Mouse (Mus musculus) intestine, embryonic 14.5 days (tissue): ENCODE results near the gene Klhl11. TPM values are rescaled to one million over a fixed set of nuclear protein-coding genes. Genes with fewer than 3 reads are reported as not detected.

Source experiments
- ATAC-seq: fragments of 200-750 bp; cut with Nextera tagmentation; replicated peaks from 2 replicates; pipeline ENCODE4 v1.8.0; 2017; ENCODE audit warnings: low read depth, moderate number of reproducible peaks, moderate TSS enrichment, moderate library complexity; ENCODE audit not compliant: low FRiP score, low TSS enrichment
- DNase-seq: peaks from one replicate; pipeline ENCODE4 v3.0.0-alpha.2; 2018; ENCODE audit warnings: low spot score
- H3K27ac ChIP-seq: fragments of 300-500 bp; sonication (generic); 2 replicates; pipeline ENCODE4 v1.5.1; 2014; ENCODE audit warnings: low read depth, mild to moderate bottlenecking, control low read depth
- H3K27me3 ChIP-seq: fragments of 300-500 bp; sonication (generic); replicated peaks from 2 replicates; pipeline ENCODE4 v1.6.1; 2014; ENCODE audit warnings: low read length, control low read depth; ENCODE audit not compliant: control insufficient read depth, insufficient read depth
- H3K36me3 ChIP-seq: fragments of 300-500 bp; sonication (generic); 2 replicates; pipeline ENCODE4 v1.6.1; 2014; ENCODE audit warnings: low read length, control low read depth; ENCODE audit not compliant: control insufficient read depth, insufficient read depth
- H3K4me1 ChIP-seq: fragments of 300-500 bp; sonication (generic); replicated peaks from 2 replicates; pipeline ENCODE4 v1.6.1; 2014; ENCODE audit warnings: low read length, control low read depth, mixed read lengths; ENCODE audit not compliant: control insufficient read depth, insufficient read depth
- H3K4me2 ChIP-seq: fragments of 300-500 bp; sonication (generic); 2 replicates; pipeline ENCODE4 v1.6.1; 2014; ENCODE audit warnings: low read length
- H3K4me3 ChIP-seq: fragments of 300-500 bp; sonication (generic); 2 replicates; pipeline ENCODE4 v1.5.1; 2014; ENCODE audit warnings: low read depth, low read length, control low read depth, mixed read lengths
- H3K9ac ChIP-seq: fragments of 300-500 bp; sonication (generic); 2 replicates; pipeline ENCODE4 v1.6.1; 2014; ENCODE audit warnings: mild to moderate bottlenecking, low read length
- H3K9me3 ChIP-seq: fragments of 300-500 bp; sonication (generic); 2 replicates; pipeline ENCODE4 v1.6.1; 2016; ENCODE audit warnings: low read length, control low read depth; ENCODE audit not compliant: control insufficient read depth
- WGBS: fragments of 180-500 bp; shearing (Covaris S2); extraction: QIAGEN DNeasy Blood & Tissue Kit; methylation state at CpG from one replicate; pipeline ENCODE4 v1.1.7; 2014; 5-methylcytosine and 5-hydroxymethylcytosine counted together
- polyA plus RNA-seq: library from polyadenylated mRNA; unstranded; fragments of >200 nt; fragmentation: Nextera tagmentation; extraction: Ambion mirVana; gene quantifications from 2 replicates; pipeline ENCODE4 v1.2.1, GENCODE M21; 2014

Gene Klhl11
- 8.3 and 9.6 TPM in 2 replicates for polyA plus RNA-seq

DNA sequence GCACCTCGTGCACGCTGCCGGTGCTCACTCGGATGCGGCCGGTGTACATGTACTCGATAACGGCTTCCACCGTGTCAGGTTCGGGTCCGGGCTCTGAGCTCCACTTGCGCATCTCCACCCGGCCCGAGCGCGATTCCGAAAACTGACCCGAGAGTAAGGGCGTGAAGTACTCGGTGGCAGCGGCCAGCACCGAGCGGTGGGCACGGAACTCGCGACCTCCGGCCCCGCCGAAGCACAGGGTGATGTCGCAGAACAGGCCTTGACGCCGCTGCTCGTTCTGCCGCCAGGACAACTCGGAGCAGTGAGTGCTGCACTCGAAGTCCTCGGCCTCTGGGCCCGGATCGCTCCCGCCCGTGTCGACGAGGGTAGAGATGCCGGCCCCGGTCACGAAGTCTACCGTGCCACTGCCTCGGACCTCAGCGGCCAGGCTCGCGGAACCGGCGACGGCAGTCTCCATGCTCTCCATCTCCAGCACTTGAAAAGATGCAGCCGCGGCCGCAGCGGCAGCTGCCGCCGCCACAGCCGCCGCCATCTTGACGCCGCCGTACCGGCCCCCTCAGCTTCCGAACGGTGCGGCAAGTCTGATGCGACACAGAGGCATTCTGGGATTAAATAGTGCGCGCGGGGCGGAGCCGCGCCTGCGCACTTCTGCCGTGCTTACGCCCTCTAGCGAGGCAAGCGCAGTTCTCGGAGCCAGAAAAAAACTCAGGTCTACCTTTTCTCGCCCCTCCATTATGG is at the start of gene Klhl11:
Gene Klhl11, minus strand, starts transcription at position 545 of the 738 bp plus-strand sequence.
- ATAC-seq (peak; percentile 89), DNase-seq (peak; percentile 92)
- peak within 1 kb of the TSS; percentile 83 for H3K9ac ChIP-seq
- H3K27ac ChIP-seq, result peak within 1 kb of the TSS; percentile 44; the same call in 1 of the 2 replicates
- no peaks in the 10 kb centered on the region for H3K9me3 ChIP-seq
- no peaks in the 10 kb centered on the region for H3K27me3 ChIP-seq
- peak within 1 kb of the TSS; percentile 78 for H3K4me3 ChIP-seq
- peaks cover 11% of the 10 kb centered on the region for H3K4me1 ChIP-seq
- peaks cover 12% of the 10 kb centered on the region for H3K36me3 ChIP-seq
- peak within 1 kb of the TSS; percentile 93 for H3K4me2 ChIP-seq
- WGBS, result under 1% methylated on average over 83 of the region's 83 CpGs

DNA sequence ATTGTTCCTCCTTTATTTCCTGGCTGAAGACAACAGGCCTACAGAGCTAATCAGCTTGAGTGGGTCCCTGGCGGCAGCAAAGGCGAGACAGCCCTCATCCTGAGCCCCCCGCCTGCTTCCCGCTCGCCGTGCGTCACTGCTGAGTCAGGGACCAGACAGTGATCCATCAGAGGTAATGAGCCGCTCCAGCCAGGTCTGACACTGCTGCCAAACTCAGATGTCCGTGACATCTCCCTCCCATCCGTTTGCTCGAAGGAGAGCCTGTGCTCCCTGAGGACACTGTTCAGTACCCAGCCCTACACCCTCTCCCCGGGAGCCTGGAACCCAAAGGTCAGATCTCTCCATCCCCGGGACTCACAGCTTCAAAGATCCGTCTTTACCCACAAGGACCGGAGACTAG is 48.3 kb upstream of the Klhl11 start:
- Histone ChIP-seq H3K27ac (no peak overlapping the region), H3K36me3 (peaks cover 80% of the 10 kb centered on the region), H3K4me3 (no peak overlapping the region), H3K4me1 (peaks cover 17% of the 10 kb centered on the region), H3K4me2 (no peak overlapping the region), H3K27me3 (no peaks in the 10 kb centered on the region), H3K9me3 (no peaks in the 10 kb centered on the region), H3K9ac (no peak overlapping the region)
- WGBS, result 75% methylated on average over 15 of the region's 15 CpGs
- DNase-seq (no peak), ATAC-seq (no peak)

DNA sequence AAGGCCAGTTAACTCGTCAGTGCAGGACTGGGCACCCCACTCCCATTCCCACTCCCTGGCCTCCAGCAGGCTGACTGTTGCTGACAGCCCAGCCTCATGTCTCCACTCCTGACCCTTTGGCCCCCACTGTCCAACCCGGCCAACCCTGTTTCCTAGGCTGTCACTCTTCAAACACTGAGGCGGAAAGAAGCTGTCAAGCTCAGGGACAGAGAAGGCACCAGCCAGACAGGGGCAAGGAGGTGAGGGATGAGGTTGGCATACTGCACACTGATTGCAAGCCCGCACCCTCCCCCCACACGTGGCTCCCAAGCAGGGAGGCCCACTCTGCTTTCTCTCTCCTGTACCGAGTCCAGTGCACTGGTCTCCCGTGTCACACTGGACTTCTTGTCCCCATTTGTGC is 46.6 kb upstream of the Klhl11 start:
- Histone ChIP-seq H3K27me3 (no peaks in the 10 kb centered on the region), H3K27ac (peak overlapping the region; percentile 18; the same call in 1 of the 2 replicates), H3K4me1 (peaks cover 1% of the 10 kb centered on the region), H3K9me3 (no peaks in the 10 kb centered on the region), H3K36me3 (peaks cover 94% of the 10 kb centered on the region), H3K4me2 (no peak overlapping the region), H3K4me3 (no peak overlapping the region), H3K9ac (no peak overlapping the region)
- WGBS, result 70% methylated on average over 6 of the region's 7 CpGs
- DNase-seq (no peak), ATAC-seq (no peak)

- Histone ChIP-seq H3K4me2 (0 out of 2 replicates have a peak overlapping the region, but pooled peaks have one; percentile 0), H3K36me3 (peaks cover 97% of the 10 kb centered on the region)
These were observed 45.6 kb upstream of the Klhl11 start for GRCm38 (mm10) chr11:100518188-100518591.

GRCm38 (mm10) chr11:100516291-100516690 is 43.8 kb upstream of the Klhl11 start:
- no peaks in the 10 kb centered on the region for H3K27me3 ChIP-seq
- H3K4me2 ChIP-seq, result no peak overlapping the region
- H3K9me3 ChIP-seq, result no peaks in the 10 kb centered on the region
- H3K4me1 ChIP-seq, result no peaks in the 10 kb centered on the region; the same call in 1 of the 2 replicates
- no peak overlapping the region for H3K9ac ChIP-seq
- DNase-seq (no peak), ATAC-seq (no peak)
- peaks cover 97% of the 10 kb centered on the region for H3K36me3 ChIP-seq
- 58% methylated on average over 9 of the region's 9 CpGs for WGBS
- no peak overlapping the region for H3K27ac ChIP-seq
- H3K4me3 ChIP-seq, result no peak overlapping the region

More at GRCm38 (mm10) chr11:100518188-100518591, 45.6 kb upstream of the Klhl11 start:
- Histone ChIP-seq H3K4me3 (no peak overlapping the region), H3K27ac (peak overlapping the region; percentile 0; the same call in 1 of the 2 replicates), H3K9me3 (no peaks in the 10 kb centered on the region), H3K9ac (no peak overlapping the region), H3K4me1 (no peaks in the 10 kb centered on the region; the same call in 1 of the 2 replicates), H3K27me3 (no peaks in the 10 kb centered on the region)
- DNase-seq, result peak; percentile 71
- WGBS, result 56% methylated on average over 5 of the region's 5 CpGs
- ATAC-seq, result peak; percentile 87

- H3K4me2 ChIP-seq, result no peak overlapping the region
- H3K27ac ChIP-seq, result no peak overlapping the region
- peaks cover 97% of the 10 kb centered on the region for H3K36me3 ChIP-seq
These were observed 43.2 kb upstream of the Klhl11 start for GRCm38 (mm10) chr11:100515789-100516188.

DNA sequence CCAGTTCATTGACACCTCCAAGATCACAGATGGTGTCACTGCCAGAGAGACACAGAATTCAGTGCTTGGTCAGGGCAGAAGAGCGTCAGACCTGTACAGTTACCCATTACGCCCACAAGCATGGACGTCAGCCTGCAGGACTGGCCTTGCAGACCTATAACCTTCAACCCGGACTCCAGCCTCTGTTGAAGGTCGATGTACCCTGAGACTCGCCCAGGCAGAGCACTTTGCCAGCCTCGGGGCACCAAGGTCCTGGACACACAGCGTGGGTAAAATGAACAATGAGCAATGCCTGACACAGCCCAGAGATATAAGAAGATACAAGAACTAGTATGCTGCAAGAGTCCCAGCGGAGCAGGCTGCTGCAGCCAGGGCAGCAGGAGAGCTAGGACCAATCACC is 42.5 kb upstream of the Klhl11 start:
- Histone ChIP-seq H3K27ac (no peak overlapping the region), H3K9me3 (no peaks in the 10 kb centered on the region), H3K9ac (no peak overlapping the region), H3K27me3 (no peaks in the 10 kb centered on the region), H3K4me1 (no peaks in the 10 kb centered on the region; the same call in 1 of the 2 replicates), H3K36me3 (peaks cover 94% of the 10 kb centered on the region), H3K4me2 (no peak overlapping the region), H3K4me3 (no peak overlapping the region)
- ATAC-seq, result no peak
- 91% methylated on average over 9 of the region's 9 CpGs for WGBS
- DNase-seq, result no peak

More at GRCm38 (mm10) chr11:100515789-100516188, 43.2 kb upstream of the Klhl11 start:
- WGBS, result 91% methylated on average over 9 of the region's 9 CpGs
- Histone ChIP-seq H3K4me3 (no peak overlapping the region), H3K27me3 (no peaks in the 10 kb centered on the region), H3K4me1 (no peaks in the 10 kb centered on the region; the same call in 1 of the 2 replicates), H3K9ac (no peak overlapping the region), H3K9me3 (no peaks in the 10 kb centered on the region)
- DNase-seq, result no peak
- ATAC-seq, result no peak

- Histone ChIP-seq H3K9me3 (no peaks in the 10 kb centered on the region), H3K27ac (no peak overlapping the region), H3K27me3 (no peaks in the 10 kb centered on the region), H3K4me3 (no peak overlapping the region), H3K36me3 (peaks cover 92% of the 10 kb centered on the region), H3K9ac (no peak overlapping the region), H3K4me2 (no peak overlapping the region), H3K4me1 (no peaks in the 10 kb centered on the region; the same call in 1 of the 2 replicates)
- DNase-seq, result no peak
- ATAC-seq, result no peak
- WGBS, result 82% methylated on average over 10 of the region's 10 CpGs
These were observed 41.2 kb upstream of the Klhl11 start for GRCm38 (mm10) chr11:100513716-100514115.
